Mouse (Mus musculus) liver, adult 2 months (tissue): ENCODE data around the gene Efhd2.

Source experiments
- CTCF ChIP-seq: fragments of 200-500 bp; IDR thresholded peaks from 2 replicates; pipeline ENCODE4 v1.5.1; 2011; ENCODE audit warnings: low read depth, low read length, control low read depth
- POLR2A ChIP-seq: fragments of 200-500 bp; IDR thresholded peaks from 2 replicates; pipeline ENCODE4 v1.6.1; 2011; ENCODE audit warnings: low read length, control low read depth; ENCODE audit not compliant: insufficient read depth; ENCODE audit errors: extremely low read depth

DNA sequence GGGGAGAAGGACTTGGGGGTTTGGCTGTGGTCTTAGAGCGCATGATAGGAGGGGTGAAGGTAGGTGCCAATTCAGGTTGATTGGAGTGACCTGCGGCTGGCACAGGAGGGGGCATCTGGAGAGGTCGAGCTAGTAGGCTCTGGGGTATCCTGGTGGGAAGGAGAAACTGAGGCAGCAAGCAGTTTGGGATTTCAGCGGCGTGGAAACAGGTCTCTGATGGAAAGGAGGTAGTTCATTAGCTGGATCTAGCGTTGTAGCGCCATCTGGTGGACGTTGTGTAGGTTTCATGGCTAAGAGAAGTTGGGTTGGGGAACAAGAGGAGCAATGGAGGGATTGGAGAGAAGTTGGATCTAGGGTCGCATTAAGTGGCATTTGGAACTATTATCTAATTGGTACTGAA, 21.3 kb downstream of the Efhd2 start:
- TF ChIP-seq CTCF (peak; percentile 53; the same call in 1 of the 2 replicates), POLR2A (no peak)
